Mouse (Mus musculus) thymus, postnatal 14 days (tissue): Measurements from ENCODE around the gene Krtcap2.
A peak's percentile ranks its signal among the peaks of the same experiment; 100 is the strongest.
"Not testable (repeated sequence)": the region's sequence is repeated elsewhere in the genome, so short reads cannot be mapped to it uniquely, and the experiment has no call there.

ENCODE experiments used
- DNase-seq: peaks from one replicate; pipeline ENCODE4 v3.0.0; 2021

Krtcap2 gene

GRCm38 (mm10) chr3:89245688-89246171, at the start of gene Krtcap2:
Gene Krtcap2 (plus strand): TSS chr3:89245966.
- peak; percentile 48 for DNase-seq

GRCm38 (mm10) chr3:89195979-89196877, 49.5 kb upstream of the Krtcap2 start:
- DNase-seq = peak; percentile 94

GRCm38 (mm10) chr3:89199839-89200238, 45.9 kb upstream of the Krtcap2 start:
- DNase-seq = no peak

- peak; percentile 88 for DNase-seq
Observed at GRCm38 (mm10) chr3:89202253-89203141, 43.3 kb upstream of the Krtcap2 start, which contains the start of gene Gba. Gene Gba (plus strand): TSS chr3:89202928.

GRCm38 (mm10) chr3:89203142-89203514, 42.6 kb upstream of the Krtcap2 start:
- no peak for DNase-seq

- DNase-seq = no peak
Observed at GRCm38 (mm10) chr3:89206079-89206478, 39.7 kb upstream of the Krtcap2 start.

- DNase-seq = no peak
Observed at GRCm38 (mm10) chr3:89206695-89207094, 39.1 kb upstream of the Krtcap2 start.

- DNase-seq = no peak
Observed at GRCm38 (mm10) chr3:89208075-89208657, 37.6 kb upstream of the Krtcap2 start.

- DNase-seq = no peak
Observed at GRCm38 (mm10) chr3:89208736-89209135, 37.0 kb upstream of the Krtcap2 start.

GRCm38 (mm10) chr3:89209731-89210130, 36.0 kb upstream of the Krtcap2 start:
- DNase-seq = no peak

- no peak for DNase-seq
Observed at GRCm38 (mm10) chr3:89210162-89210561, 35.6 kb upstream of the Krtcap2 start.

GRCm38 (mm10) chr3:89210731-89211130, 35.0 kb upstream of the Krtcap2 start:
- no peak for DNase-seq

GRCm38 (mm10) chr3:89213803-89214530, 31.8 kb upstream of the Krtcap2 start:
- DNase-seq = peak; percentile 89

- DNase-seq = no peak
Observed at GRCm38 (mm10) chr3:89214681-89215411, 30.9 kb upstream of the Krtcap2 start, which contains the start of gene Thbs3. Gene Thbs3 (plus strand): TSS chr3:89215180.

GRCm38 (mm10) chr3:89215853-89216252, 29.9 kb upstream of the Krtcap2 start:
- DNase-seq = peak; percentile 87

- not testable (repeated sequence) for DNase-seq
Observed at GRCm38 (mm10) chr3:89216407-89216806, 29.4 kb upstream of the Krtcap2 start.

- DNase-seq = no peak
Observed at GRCm38 (mm10) chr3:89218271-89218670, 27.5 kb upstream of the Krtcap2 start.

- no peak for DNase-seq
Observed at GRCm38 (mm10) chr3:89219546-89219945, 26.2 kb upstream of the Krtcap2 start.

GRCm38 (mm10) chr3:89221167-89221566, 24.6 kb upstream of the Krtcap2 start:
- DNase-seq = no peak

GRCm38 (mm10) chr3:89224796-89225195, 21.0 kb upstream of the Krtcap2 start:
- DNase-seq = no peak

GRCm38 (mm10) chr3:89225321-89225815, 20.4 kb upstream of the Krtcap2 start:
- no peak for DNase-seq
